Mouse (Mus musculus): ENCODE results near the gene Gm10428.

Gene Gm10428

DNA sequence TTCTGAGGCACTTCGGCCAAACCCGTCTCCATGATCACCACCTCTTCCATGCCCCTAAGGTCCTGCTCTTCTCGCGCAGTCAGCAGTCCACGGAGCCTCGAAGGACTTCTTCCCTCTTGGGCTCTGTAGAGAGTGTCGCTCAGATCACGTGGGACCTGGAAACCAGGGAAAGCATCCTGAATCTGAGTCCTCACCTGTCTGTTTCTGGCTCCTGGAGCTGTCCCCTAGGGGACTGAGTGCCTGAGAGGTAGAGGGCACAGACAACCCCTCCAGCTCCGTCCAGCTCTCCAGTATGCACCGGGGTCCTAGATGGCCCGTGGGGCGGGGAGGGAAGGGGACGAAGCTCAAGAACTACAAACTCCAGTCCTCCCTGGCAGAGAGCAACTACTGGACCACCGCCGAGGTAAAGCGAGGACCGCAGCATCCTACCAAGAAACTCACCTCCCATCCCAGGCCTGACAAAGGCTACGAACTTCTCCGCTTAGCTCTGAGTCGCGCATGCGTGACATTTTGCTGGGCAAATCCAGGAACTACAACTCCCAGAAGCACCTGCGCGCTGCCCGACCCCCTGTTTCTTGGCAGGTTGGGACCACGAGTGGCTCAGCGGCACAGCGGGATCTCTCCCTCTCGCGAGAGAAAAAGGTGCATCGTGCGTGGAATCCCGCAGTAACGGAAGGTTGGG is 36.2 kb downstream of the Gm10428 start, which contains the start of gene Zfp286:
Gene Zfp286 (minus strand): TSS at position 528 of the 682 bp plus-strand sequence.
- no peak for DNase-seq (ENCODE audit: low spot score)

DNA sequence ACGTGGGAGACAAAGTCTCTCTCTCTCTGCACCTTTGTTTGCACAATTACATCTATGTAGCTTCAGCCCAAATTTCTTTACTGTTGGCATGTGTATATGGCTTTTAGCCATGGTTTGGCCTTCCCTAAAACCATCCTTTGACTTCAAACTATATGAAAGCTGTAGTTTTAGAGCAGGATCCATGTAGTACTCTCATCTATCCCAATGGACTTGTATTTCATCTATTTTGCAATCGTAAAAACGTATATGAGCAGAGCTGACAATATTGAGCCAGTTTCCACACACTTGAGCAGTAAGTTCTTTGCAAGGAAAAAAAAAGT is 36.7 kb downstream of the Gm10428 start:
- no peak for DNase-seq (ENCODE audit: low spot score)
